Mouse (Mus musculus): ENCODE results near the gene Plcb4.

Plcb4 gene

DNA sequence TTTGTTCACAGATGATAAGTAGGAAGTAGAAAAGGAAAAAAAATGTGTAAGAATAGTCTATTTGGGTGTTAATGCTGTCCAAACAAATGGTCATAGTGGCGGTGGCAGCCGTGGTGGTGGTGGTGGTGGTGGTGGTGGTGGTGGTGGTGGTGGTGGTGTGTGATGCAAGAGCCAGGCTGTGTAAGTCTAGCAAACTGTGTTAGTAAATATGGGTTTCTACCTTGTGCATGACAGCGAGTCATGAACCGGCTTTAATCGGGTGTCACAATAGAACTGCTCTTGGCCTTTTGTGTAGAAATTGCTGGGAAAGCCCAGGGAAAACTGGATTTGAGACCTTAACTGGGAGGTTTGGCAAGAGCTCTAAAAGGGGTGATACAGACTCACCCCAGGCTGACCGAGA lies 188.9 kb downstream of the Plcb4 start:
- DNase-seq (ENCODE audit: low read depth in 2 of 2, low spot score in 2 of 2), result no peak

DNA sequence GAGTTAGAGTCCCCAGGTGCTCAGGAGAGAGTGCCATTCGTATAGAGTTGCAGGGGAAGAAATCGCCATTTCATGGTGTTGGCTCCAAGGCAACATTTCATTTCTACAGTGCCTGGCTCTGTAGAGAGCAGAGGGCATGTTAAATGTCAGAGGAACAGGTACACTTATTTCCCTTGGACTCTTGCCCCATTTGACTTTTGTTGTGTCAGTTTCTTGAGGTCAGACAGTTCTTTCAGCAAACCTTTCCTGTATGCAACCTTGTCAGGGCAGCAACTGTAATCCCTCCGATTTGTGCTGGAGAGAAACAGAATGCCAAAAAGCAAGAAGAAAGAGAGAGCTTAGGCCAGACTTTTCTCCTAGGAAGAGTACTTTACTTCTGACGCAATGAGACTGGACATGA lies 189.4 kb downstream of the Plcb4 start:
- no peak for DNase-seq (ENCODE audit: low read depth in 2 of 2, low spot score in 2 of 2)

DNA sequence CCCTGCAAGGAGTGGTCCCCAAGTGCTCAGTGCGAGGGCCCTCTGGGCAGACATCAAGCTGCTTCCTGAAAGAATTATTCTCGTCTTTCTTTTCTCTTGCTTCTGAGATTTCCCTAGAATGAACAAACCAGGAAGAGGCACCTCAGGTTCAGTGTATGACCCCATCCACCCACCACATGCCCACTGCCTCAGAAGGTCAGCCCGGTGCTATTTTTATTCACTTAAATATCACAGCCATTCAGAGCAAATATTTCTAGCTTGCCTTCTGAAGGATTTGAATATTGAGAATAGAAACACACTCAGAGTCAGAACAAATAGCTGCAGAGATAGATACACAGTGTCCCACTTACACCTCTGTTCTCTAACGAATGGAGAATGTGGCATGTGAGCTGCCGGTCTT lies 193.2 kb downstream of the Plcb4 start:
- DNase-seq (ENCODE audit: low read depth in 2 of 2, low spot score in 2 of 2), result no peak

DNA sequence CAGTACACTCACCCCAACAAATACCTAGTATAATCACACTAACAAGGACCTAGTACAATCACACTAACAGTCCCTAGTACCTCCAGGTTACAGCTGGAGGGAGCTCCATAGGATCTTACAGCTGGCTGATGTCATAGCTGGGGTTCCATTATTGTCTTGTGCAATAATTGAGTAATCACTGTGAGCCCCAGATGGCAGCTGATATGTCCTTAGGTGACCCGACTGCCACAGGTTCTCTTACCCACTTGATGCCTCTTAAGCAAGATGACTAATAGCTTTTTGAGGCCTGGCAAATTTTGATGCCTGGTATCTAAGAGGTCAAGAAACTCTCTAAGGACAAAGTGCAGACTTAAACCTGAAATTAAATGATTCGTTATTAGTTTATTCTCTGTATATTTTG lies 194.3 kb downstream of the Plcb4 start:
- DNase-seq (ENCODE audit: low read depth in 2 of 2, low spot score in 2 of 2), result no peak

DNA sequence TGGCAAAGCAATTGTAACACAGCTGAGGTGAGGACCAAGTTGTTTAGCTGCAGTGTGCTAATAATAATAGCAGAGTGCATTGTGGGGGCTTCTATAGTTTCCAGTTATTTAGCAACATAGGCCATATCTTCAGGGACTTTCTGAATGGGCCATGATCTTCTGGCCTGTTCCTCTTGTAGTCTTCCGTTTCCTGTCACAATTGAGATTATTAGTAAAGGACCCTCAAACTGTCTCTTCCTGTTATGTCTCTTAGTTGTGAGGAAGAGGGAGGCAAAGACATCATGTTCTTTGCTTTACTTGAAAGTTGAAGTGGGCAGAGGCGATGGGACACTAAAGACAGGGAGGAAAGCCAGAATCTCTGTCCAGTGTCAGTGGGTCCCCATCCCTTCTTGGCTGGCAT lies 195.2 kb downstream of the Plcb4 start:
- DNase-seq (ENCODE audit: low read depth in 2 of 2, low spot score in 2 of 2), result no peak

DNA sequence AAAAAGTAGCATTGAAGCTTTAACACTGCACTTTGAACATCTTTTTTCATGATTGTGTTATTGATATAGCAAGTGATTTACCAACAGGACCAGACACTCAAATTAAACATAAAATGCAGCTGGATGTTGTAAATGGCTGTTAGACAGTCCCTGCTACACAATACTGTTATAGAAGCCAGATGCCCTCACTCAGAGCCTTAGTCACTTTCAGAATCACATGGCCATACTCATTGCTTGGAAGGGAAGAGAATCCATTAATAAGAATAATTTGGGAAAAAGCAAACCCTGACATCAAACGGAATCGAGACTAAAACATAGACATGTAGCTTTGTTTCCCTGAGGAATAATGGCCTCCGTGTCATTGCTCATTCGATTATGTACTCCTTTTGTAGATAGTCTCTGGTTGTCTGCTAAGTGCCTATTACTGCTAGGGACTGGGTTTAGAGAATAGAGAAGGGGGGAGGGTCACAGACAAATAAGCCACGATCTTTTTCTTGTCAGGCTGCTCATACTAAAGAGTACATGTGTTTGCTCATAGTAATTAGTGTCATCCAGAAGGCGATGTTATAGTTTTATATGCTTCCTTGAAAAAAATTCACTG lies 197.2 kb downstream of the Plcb4 start:
- no peak for DNase-seq (ENCODE audit: low read depth in 2 of 2, low spot score in 2 of 2)

DNA sequence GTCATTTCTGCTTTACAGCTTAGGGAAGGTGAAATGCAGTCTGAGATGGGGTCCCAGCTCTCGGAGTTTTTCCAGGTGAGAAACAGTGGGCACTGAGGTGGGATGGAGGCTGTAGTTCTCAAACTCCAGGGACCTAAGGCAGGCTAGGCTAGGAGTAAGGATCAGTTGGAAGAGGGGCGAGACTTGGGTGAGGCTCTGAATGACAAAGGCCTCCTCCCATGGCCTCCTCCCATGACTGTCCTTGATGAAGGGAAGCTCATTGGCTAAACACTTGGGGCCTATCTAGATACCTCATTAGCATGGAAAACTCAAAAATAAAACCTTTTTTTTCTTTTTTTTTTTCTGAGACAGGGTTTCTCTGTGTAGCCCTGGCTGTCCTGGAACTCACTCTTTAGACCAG lies 198.0 kb downstream of the Plcb4 start:
- no peak for DNase-seq (ENCODE audit: low read depth in 2 of 2, low spot score in 2 of 2)

DNA sequence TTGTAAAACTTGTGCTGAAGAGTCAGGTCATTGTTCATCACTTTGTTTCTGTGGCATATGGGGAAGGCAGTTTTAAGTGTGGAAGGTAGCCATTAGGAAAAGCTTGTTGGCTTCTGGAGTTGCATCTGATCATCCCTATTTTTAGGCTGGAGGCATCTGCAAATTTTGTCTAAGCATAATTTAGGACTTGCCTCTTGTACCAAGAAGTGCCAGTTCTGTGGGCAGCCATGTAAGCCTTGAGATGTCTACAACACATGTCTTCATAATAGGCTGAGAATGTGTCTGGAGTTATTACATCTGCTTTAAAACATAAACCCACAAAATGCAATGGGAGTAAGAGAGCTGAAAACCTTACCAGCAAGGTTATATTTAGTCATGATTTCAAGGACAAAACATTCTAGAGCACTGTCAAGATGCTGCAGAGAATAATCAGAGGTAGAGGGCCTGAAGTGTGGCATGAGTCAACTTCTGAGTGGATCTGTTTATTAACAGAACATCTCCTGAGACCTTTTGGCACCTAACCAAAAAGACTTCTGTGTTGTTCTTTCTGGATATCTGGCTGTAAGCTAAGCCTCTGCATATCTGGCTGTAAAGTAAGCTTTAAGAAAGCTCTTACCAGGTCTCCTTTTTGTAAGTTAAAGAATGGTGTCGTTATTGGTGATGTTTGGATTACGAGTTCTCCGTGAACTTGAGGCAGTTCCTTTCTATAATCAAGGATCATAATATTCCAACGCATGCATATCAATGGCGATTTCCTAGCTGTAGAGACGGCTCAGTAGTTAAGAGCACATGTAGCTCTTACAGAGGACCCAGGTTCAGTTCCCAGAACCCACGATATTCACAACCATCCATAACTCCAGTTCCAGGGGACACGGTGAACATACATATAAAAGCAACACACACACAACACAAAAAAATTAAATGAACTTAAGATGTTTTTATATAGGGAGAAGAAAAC lies 203.0 kb downstream of the Plcb4 start:
- no peak for DNase-seq (ENCODE audit: low read depth in 2 of 2, low spot score in 2 of 2)

DNA sequence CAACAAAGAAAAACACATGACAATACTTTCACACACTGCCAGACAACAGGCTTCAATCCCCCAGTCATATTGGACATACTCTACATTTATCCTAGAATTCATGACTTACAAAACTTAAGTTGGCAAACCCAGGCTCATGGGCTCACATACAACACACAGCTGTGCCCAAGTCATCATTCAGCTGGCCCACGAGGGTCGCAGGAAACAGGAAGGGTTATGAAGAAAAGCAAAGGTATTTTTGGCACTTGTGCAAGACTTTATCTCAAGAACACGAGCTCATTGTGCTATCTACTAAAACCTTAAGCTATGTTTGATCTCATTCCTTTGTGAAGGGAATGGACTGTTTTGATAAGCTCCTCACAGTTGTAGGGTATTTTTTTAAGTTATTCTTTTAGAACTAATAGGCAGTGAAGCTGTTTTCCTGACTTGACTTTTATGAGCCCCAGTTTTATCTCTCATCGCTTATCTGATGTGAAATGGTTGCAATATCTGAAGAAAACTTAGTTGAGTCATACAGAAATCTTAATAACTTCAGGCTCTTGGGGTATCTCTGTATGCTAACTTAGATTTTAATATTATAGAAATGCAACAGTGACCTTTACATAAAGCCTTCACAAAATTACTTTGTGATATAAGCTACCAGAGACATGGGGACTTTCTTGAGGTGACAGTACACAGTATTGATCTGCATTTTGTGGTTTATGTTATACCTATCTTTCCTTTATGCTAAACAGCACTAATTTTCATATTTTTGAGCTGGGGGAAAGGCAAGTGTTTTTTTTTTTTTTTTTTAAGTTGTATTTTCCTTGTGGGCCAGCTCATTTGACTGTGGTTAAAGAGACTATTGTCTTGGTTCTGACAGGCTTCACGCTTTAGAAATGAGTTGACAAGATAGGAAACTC lies 203.9 kb downstream of the Plcb4 start:
- DNase-seq (ENCODE audit: low read depth in 2 of 2, low spot score in 2 of 2), result no peak

DNA sequence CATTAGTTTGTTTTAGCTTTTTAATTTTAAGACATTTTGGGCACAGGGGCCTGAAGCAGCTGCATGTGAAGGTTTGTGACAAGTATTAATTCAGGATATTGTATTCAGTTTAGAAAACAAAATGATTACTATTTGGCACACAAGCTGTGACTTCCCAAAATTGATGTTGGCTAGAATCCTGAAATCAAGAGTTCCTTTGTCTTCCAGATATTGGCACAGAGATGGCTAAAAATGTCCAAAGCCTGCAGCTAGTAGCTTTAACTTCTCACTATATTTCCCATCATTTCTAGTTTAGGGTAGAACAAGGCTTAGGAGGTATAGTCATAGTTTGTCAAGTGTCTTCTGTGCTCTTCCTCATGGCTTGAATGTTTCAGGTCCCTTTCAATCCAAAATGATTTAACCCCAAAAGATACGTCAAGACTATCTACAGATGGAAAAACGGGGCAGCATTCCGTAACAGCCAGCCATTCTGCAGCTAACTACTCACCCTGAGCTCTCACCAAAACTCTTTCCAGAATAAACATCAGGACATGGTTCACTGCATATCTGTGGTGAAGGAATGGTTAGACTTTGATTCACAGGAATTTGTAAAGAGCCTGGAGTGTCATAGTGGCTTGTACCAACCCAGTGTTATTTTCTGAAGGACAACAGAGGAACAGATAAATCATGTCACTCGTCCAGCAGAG lies 204.7 kb downstream of the Plcb4 start:
- DNase-seq (ENCODE audit: low read depth in 2 of 2, low spot score in 2 of 2), result no peak

DNA sequence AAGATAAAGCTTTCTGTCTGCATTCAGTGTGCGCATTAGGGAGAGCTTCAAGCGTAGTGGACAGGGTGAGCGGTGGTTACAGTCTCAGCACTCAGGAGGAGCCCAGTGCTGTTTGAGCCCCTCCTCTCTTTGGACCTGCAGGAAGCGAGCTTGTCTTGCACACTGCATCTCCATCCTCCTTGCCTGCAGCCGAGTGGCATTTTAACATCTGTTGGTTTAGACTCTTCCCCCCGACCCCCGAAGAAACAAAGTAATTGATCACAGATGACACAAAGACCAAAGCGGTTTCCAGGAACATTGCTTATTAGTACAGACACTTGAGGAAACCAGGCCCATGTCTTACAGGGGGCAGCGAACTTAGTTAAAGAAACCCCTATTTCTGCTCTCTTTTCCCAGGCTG lies 207.6 kb downstream of the Plcb4 start:
- DNase-seq (ENCODE audit: low read depth in 2 of 2, low spot score in 2 of 2), result no peak

DNA sequence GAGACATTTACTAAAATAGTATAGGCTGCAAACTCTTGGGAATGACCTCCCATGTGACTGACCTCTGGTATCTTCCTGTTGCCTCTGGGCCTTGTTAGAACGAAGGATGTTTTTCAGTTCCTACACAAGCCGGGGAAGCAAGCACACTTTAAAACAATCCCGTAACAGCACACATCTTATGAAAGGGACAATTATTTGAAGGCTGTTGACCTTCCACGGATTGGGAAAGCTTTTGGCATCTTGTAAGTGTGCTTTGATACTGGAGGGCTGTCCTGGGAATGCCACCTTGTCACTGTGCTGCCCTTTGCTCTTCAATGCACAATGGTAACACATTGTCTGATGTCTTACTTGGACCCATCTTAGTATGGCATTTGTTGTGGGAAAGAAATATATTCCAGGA lies 208.0 kb downstream of the Plcb4 start:
- DNase-seq (ENCODE audit: low read depth in 2 of 2, low spot score in 2 of 2), result no peak

DNA sequence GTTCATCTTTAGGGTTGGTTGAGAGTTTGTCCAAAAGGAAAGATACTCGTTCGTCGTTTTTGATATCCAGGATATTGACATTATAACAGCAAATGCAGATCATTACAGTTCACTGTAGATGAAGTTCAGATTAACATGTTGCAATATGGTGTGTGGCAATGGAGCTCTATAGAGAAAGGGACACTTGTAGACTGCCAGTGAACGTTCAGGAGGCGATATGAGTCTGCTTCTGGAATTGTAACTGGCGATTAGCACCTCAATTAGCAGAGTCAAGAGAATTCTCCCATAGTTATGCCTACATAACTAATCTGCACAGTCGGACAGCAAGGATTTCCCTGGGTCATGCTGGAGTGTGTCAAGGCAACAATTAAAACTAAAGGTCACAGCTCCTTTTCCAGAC lies 210.8 kb downstream of the Plcb4 start:
- no peak for DNase-seq (ENCODE audit: low read depth in 2 of 2, low spot score in 2 of 2)

DNA sequence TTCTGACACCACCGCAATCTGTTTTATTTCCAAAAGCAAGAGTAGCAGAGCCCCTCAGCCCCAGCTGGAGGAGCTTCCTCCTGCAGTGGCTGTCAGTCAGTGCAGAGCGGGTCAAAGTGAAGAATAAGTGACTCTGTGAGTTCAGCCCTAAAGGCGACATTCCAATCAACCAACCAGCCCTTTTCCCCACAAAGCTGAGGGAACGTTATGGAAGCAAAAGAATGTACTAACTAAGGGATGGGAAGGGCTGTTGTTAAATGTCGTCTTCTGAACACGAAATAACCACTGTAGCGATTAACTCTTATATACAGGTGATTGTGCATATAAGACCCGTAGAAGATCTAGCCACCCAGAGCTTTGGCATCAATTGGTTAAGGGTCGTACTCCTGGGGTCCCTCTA lies 214.3 kb downstream of the Plcb4 start:
- DNase-seq (ENCODE audit: low read depth in 2 of 2, low spot score in 2 of 2), result no peak

DNA sequence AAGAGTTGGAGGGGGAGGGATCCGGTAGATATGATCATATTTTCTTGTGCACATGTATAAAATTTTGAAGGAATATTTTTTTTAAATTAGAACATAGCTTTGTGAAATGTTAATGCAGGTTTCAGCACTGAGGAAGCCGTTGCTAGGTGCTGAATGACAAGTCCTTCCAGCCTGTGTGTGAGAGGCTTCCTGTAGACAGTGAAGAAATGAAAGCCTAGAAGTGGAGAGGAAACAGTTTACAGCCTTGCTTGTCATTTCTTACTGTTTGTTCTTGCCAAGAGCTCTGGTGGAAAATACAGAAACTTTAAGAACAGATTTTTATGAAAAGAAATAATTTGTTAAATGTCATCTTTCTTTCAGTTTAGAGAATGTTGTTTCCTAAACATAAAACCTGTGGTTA lies 214.9 kb downstream of the Plcb4 start:
- DNase-seq (ENCODE audit: low read depth in 2 of 2, low spot score in 2 of 2), result no peak

DNA sequence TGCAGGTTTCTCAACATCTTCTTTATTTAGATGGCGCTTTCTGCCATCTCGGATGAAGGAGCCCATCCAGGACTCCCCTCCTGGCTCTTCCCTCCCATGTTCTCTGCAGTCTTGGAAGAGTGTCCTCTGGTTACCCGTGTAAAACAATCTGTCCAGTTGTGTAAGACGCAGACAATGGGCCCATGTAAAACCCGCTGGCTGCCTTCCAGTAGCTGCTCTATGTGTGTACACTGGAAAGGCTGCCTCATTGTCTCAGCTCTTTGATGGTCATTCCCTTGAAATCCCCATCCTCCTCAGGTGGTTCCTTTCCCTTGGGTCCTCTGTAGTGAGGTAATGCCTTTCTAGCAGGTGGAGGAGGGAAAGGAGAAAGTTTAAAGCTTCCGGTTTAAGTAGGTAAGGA lies 216.7 kb downstream of the Plcb4 start:
- DNase-seq (ENCODE audit: low read depth in 2 of 2, low spot score in 2 of 2), result no peak

DNA sequence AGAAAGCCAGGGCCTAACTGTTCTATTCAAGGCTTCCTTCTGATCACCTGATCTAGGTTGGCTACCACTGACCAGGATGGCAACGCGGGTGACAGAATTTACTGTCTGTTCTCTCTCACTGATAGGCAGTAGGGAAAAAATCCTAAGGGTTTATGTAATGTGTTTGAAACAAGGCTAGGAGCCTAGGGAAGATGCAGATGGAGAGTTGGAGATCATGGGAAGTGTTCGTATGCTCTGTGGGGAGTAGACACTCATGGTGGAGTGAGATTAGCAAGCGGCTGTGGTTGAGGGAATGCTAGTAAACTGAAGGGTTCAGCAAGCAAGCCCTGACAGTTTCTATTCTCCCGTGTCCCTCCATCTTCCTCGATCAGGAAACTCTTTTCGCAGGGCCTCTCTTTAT lies 220.5 kb downstream of the Plcb4 start:
- DNase-seq (ENCODE audit: low read depth in 2 of 2, low spot score in 2 of 2), result no peak

DNA sequence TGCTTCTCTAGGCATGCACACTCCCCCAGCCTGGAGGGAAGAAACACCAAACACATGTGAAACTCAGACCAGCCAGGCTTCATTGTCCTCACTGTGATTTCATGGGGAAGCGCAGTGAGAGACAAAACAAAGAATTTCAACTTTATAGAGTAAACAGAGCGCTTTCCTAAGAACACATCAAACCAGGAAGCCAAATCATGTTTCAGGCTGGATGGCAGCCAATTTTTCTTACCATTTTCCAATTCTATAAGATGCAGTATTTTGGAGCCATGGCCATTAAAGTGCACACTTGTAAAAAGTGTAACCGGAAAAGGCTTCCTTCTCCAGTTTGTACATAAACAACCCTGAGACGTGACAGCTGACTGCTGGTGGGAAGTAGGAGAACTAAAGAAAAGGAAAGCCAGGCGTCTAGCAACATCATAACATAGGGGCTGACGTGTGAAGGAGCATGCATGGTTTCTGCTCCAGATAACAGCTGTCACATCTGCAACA lies 221.5 kb downstream of the Plcb4 start:
- no peak for DNase-seq (ENCODE audit: low read depth in 2 of 2, low spot score in 2 of 2)

DNA sequence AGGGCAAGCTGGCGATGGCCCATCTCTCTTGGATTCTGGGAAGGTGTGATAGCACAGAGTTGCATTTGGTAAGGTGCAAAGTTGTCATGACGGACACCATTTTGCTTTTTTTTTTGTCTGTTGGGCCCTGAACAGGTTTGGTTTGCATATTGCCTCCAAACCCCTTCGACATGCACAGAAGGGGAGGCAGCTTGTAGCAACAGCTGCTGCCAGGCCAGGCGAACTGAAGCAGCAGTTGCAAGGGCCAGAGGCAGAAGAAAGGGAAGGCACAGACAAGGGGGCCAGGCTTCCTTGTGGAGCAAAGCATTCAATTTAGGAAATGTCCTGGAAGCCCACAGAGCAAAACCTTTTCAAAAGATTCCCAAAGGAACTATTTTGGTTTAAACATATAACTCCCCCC lies 224.5 kb downstream of the Plcb4 start:
- DNase-seq (ENCODE audit: low read depth in 2 of 2, low spot score in 2 of 2), result no peak

DNA sequence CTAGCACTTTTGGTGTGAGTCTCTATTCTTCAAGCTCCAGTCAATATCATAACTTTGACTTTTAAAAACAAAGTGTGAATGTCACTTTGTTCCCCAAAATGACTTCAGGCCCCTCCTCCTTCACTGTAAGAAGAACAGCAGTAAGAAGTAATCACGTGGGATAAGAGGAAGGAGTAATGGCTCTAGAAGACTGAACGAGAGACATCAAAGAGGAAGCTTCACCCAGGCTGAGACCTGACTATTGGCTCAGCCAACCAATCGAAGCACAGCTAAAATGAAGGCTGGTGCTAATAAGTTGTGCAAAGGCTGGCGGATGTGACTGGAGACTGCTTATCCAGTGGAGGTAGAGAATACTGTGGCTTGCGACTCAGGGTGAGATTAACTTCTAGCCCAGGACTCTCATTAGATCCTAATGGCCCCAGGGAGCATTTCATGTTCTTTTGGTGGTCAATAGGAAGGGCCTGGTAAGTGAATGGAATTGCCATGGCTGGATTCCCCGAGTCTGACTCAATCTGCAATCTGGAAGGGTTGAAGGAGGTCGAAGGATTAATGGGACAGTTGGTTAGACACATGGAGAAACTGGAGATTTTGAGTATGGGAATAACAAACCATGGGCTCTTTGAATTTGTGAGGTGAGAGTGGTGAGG lies 225.8 kb downstream of the Plcb4 start:
- no peak for DNase-seq (ENCODE audit: low read depth in 2 of 2, low spot score in 2 of 2)

DNA sequence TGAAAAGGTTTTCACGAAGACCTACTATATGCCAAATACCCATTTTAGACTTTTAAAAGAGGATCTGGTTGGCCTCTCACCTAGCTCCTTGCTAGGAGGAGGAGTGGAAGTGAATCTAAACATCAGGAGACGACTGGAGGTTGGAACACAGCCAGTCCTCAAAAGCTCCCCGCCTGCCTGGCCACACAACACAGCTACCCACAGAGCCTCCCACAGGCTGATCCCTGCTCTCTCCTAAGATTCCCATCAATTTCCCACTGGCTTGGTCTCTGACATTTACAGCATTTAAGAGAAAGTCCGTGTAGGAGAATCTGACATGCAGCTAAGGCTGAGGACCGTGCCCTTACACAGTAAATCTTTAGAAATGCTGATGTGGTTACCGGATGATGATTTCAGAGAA lies 226.8 kb downstream of the Plcb4 start:
- DNase-seq (ENCODE audit: low read depth in 2 of 2, low spot score in 2 of 2), result no peak
